ENCODE assay signal across 20 mouse cellular contexts in genomic region chr4:140948481-140948880, GRCm38 (mm10). TPM values are rescaled to one million over a fixed set of nuclear protein-coding genes. Genes with fewer than 3 reads are reported as not detected.
DNase-seq lines count a peak whose midpoint lies in the region; ATAC-seq and TF ChIP-seq lines count a peak whose summit lies in the region.
"Had no signal": no experiment of that assay in that cellular context is flagged by ENCODE, and none has a peak within 500 bp of the region (broad histone marks: within the 10 kb centered on the region; RNA-seq: fewer than 3 reads in every experiment).

No protein-coding gene starts in this region.

- no peak for ATAC-seq in kidney, embryonic 14.5 days (ENCODE audit: low FRiP score, low TSS enrichment)
- no peak for ATAC-seq in liver, embryonic 11.5 days (replicated peaks; ENCODE audit: low FRiP score)

- no peaks in the 10 kb centered on the region for H3K9me3 ChIP-seq in kidney, embryonic 14.5 days (ENCODE audit: control insufficient read depth, low read length)
- H3K9me3 ChIP-seq in liver, embryonic 11.5 days (ENCODE audit: control insufficient read depth, low read length): no peaks in the 10 kb centered on the region
- H3K9me3 ChIP-seq: embryonic facial prominence, embryonic 13.5 days; hindbrain, embryonic 13.5 days; midbrain, embryonic 12.5 days; neural tube, embryonic 13.5 days had no signal

- peaks cover 8% of the 10 kb centered on the region; the same call in 1 of the 2 replicates for H3K4me1 ChIP-seq in kidney, embryonic 14.5 days (ENCODE audit: control insufficient read depth, insufficient read depth, low read length)
- H3K4me1 ChIP-seq in kidney, adult 2 months (ENCODE audit: control insufficient read depth, insufficient read depth, low read length): no peaks in the 10 kb centered on the region; the same call in 1 of the 2 replicates
- H3K4me1 ChIP-seq in liver, embryonic 11.5 days (replicated peaks; ENCODE audit: control insufficient read depth, insufficient read depth, low read length): 0 out of 2 replicates have a peak, but pooled peaks cover 2% of the 10 kb centered on the region
- H3K4me1 ChIP-seq: embryonic facial prominence, embryonic 13.5 days; hindbrain, embryonic 13.5 days; midbrain, embryonic 12.5 days; neural tube, embryonic 13.5 days had no signal

- WGBS in kidney, embryonic 14.5 days: 70% methylated on average over 6 of the region's 6 CpGs
- WGBS in kidney, adult 2 months: 56% methylated on average over 6 of the region's 6 CpGs
- WGBS in liver, embryonic 11.5 days: 85% methylated on average over 6 of the region's 6 CpGs

- no peak overlapping the region for H3K4me2 ChIP-seq in kidney, embryonic 14.5 days (replicated peaks; ENCODE audit: low read depth, low read length)
- no peak overlapping the region for H3K4me2 ChIP-seq in liver, embryonic 11.5 days
- H3K4me2 ChIP-seq: embryonic facial prominence, embryonic 13.5 days; hindbrain, embryonic 13.5 days; lung, embryonic 14.5 days; midbrain, embryonic 12.5 days; neural tube, embryonic 13.5 days had no signal

- peak; percentile 69 for DNase-seq in kidney, adult 18-20 months
- DNase-seq in kidney, adult 2 months: peak; percentile 90
- peak; percentile 57 for DNase-seq in kidney, postnatal 10 days
- DNase-seq in thymus, postnatal 14 days: peak; percentile 74
- DNase-seq in liver, embryonic 11.5 days (ENCODE audit: low spot score): no peak
- no peak for DNase-seq in layer of hippocampus, adult 9-11 months
- DNase-seq: adrenal gland, adult 2 months; cerebellum, adult 18-20 months; gastrocnemius, postnatal 10 days; heart, adult 2 months; liver; lung, embryonic 14.5 days; right cerebral cortex, postnatal 25 days had no signal

- TF ChIP-seq CTCF in kidney, adult 2 months (conservative IDR thresholded peaks at IDR 0.05; ENCODE audit: insufficient read depth, insufficient read length, low read depth, low read length): no peak

- no peak overlapping the region for H3K27ac ChIP-seq in kidney, embryonic 14.5 days (ENCODE audit: low read depth, low read length)
- no peak overlapping the region; the same call in 1 of the 2 replicates for H3K27ac ChIP-seq in kidney, adult 2 months (ENCODE audit: insufficient read depth, low read depth, low read length)
- no peak overlapping the region for H3K27ac ChIP-seq in liver, embryonic 11.5 days (ENCODE audit: low read depth, low read length)
- H3K27ac ChIP-seq: embryonic facial prominence, embryonic 13.5 days; heart, adult 2 months; hindbrain, embryonic 13.5 days; kidney, postnatal 0 days; macrophage; midbrain, embryonic 12.5 days; neural tube, embryonic 13.5 days had no signal

- H3K4me3 ChIP-seq in kidney, embryonic 14.5 days (ENCODE audit: low read length): no peak overlapping the region
- H3K4me3 ChIP-seq in kidney, adult 2 months (ENCODE audit: insufficient read depth, low read depth, low read length): no peak overlapping the region
- no peak overlapping the region for H3K4me3 ChIP-seq in liver, embryonic 11.5 days (ENCODE audit: low read depth, low read length)
- H3K4me3 ChIP-seq: embryonic facial prominence, embryonic 13.5 days; heart, adult 2 months; hindbrain, embryonic 13.5 days; midbrain, embryonic 12.5 days; neural tube, embryonic 13.5 days had no signal

- TF ChIP-seq POLR2A in kidney, adult 2 months (IDR thresholded peaks at IDR 0.05; ENCODE audit: low read depth, low read length): no peak

- no peak overlapping the region for H3K9ac ChIP-seq in kidney, embryonic 14.5 days (ENCODE audit: low read depth, low read length)
- H3K9ac ChIP-seq in liver, embryonic 11.5 days (ENCODE audit: low read depth, low read length): no peak overlapping the region
- H3K9ac ChIP-seq: embryonic facial prominence, embryonic 13.5 days; hindbrain, embryonic 13.5 days; lung, embryonic 14.5 days; midbrain, embryonic 12.5 days; neural tube, embryonic 13.5 days had no signal

- no peaks in the 10 kb centered on the region for H3K36me3 ChIP-seq in kidney, embryonic 14.5 days (ENCODE audit: control insufficient read depth, insufficient read depth, low read length)
- H3K36me3 ChIP-seq in kidney, adult 2 months (ENCODE audit: control insufficient read depth, insufficient read depth, low read length): no peaks in the 10 kb centered on the region
- H3K36me3 ChIP-seq in liver, embryonic 11.5 days (ENCODE audit: control insufficient read depth, insufficient read depth, low read length): no peaks in the 10 kb centered on the region
- H3K36me3 ChIP-seq: embryonic facial prominence, embryonic 13.5 days; hindbrain, embryonic 13.5 days; midbrain, embryonic 12.5 days; neural tube, embryonic 13.5 days had no signal

- H3K27me3 ChIP-seq in kidney, embryonic 14.5 days (ENCODE audit: control insufficient read depth, insufficient read depth, low read length): no peaks in the 10 kb centered on the region
- no peaks in the 10 kb centered on the region for H3K27me3 ChIP-seq in kidney, adult 2 months (replicated peaks; ENCODE audit: control insufficient read depth, insufficient read depth, low read length)
- no peaks in the 10 kb centered on the region for H3K27me3 ChIP-seq in liver, embryonic 11.5 days (replicated peaks; ENCODE audit: control insufficient read depth, insufficient read depth, low read length)
- H3K27me3 ChIP-seq: embryonic facial prominence, embryonic 13.5 days; midbrain, embryonic 12.5 days; neural tube, embryonic 13.5 days had no signal

RNA-seq across cellular contexts. Expression of gene Sdhb, which starts 12.5 kb away (rescaled TPM):
- polyA plus RNA-seq in kidney, embryonic 14.5 days (2014; fragmentation: Nextera tagmentation; extraction: Ambion mirVana): 442 and 499 TPM in 2 replicates
- 655 and 703 TPM in 2 replicates for polyA plus RNA-seq in kidney, adult 2 months (2012; rRNA removed)
- polyA plus RNA-seq in liver, embryonic 11.5 days (2014; fragmentation: Nextera tagmentation; extraction: Ambion mirVana): 339 and 355 TPM in 2 replicates

RNA-seq across cellular contexts. Expression of gene Atp13a2, which starts 38.2 kb away (rescaled TPM):
- polyA plus RNA-seq in kidney, embryonic 14.5 days (2014; fragmentation: Nextera tagmentation; extraction: Ambion mirVana): 26.5 and 39.5 TPM in 2 replicates
- polyA plus RNA-seq in kidney, adult 2 months (2012; rRNA removed): 46.3 and 56.0 TPM in 2 replicates
- 41.7 and 42.7 TPM in 2 replicates for polyA plus RNA-seq in liver, embryonic 11.5 days (2014; fragmentation: Nextera tagmentation; extraction: Ambion mirVana)

RNA-seq across cellular contexts. Expression of gene Padi2, which starts 42.3 kb away (rescaled TPM):
- 13.9 and 22.6 TPM in 2 replicates for polyA plus RNA-seq in kidney, embryonic 14.5 days (2014; fragmentation: Nextera tagmentation; extraction: Ambion mirVana)
- 4.9 and 5.1 TPM in 2 replicates for polyA plus RNA-seq in kidney, adult 2 months (2012; rRNA removed)
- 2.4 and 2.8 TPM in 2 replicates for polyA plus RNA-seq in liver, embryonic 11.5 days (2014; fragmentation: Nextera tagmentation; extraction: Ambion mirVana)

Comparison
In these comparisons a context has a peak if more than half of its experiments do, and no peak if none do; other contexts are left out.
1. DNase-seq: peak in kidney, adult 18-20 months (single experiment), kidney, adult 2 months (single experiment), kidney, postnatal 10 days (single experiment) and thymus, postnatal 14 days (single experiment); none in liver, embryonic 11.5 days (single experiment) and layer of hippocampus, adult 9-11 months (single experiment).